Mouse (Mus musculus) forebrain, embryonic 13.5 days (tissue): Measurements from ENCODE around the gene Inca1. TPM values are rescaled to one million over a fixed set of nuclear protein-coding genes. Genes with fewer than 3 reads are reported as not detected.
A peak's percentile ranks its signal among the peaks of the same experiment; 100 is the strongest.

Experiments
- ATAC-seq: fragments of 200-750 bp; cut with Nextera tagmentation; 2 replicates; pipeline ENCODE4 v1.8.0; 2017
- H3K27ac ChIP-seq: fragments of 300-500 bp; sonication (generic); 2 replicates; pipeline ENCODE4 v1.5.1; 2015; ENCODE audit warnings: inconsistent platforms, mild to moderate bottlenecking, moderate library complexity
- H3K27me3 ChIP-seq: fragments of 300-500 bp; sonication (generic); 2 replicates; pipeline ENCODE4 v1.6.1; 2015; ENCODE audit warnings: mild to moderate bottlenecking, inconsistent platforms
- H3K36me3 ChIP-seq: fragments of 300-500 bp; sonication (generic); 2 replicates; pipeline ENCODE4 v1.6.1; 2015; ENCODE audit warnings: mild to moderate bottlenecking, inconsistent platforms; ENCODE audit not compliant: poor library complexity, severe bottlenecking
- H3K4me1 ChIP-seq: fragments of 300-500 bp; sonication (generic); 2 replicates; pipeline ENCODE4 v1.6.1; 2015; ENCODE audit warnings: inconsistent platforms
- H3K4me2 ChIP-seq: fragments of 300-500 bp; sonication (generic); 2 replicates; pipeline ENCODE4 v1.6.1; 2015; ENCODE audit warnings: inconsistent platforms, mild to moderate bottlenecking, moderate library complexity
- H3K4me3 ChIP-seq: fragments of 300-500 bp; sonication (generic); 2 replicates; pipeline ENCODE4 v1.5.1; 2015; ENCODE audit warnings: mild to moderate bottlenecking, inconsistent platforms
- H3K9ac ChIP-seq: fragments of 300-500 bp; sonication (generic); 2 replicates; pipeline ENCODE4 v1.6.1; 2015; ENCODE audit warnings: mild to moderate bottlenecking, inconsistent platforms
- H3K9me3 ChIP-seq: fragments of 300-500 bp; sonication (generic); replicated peaks from 2 replicates; pipeline ENCODE4 v1.6.1; 2016; ENCODE audit warnings: inconsistent platforms
- WGBS: fragments of 180-500 bp; shearing (Covaris S2); methylation state at CpG from one replicate; pipeline ENCODE4 v1.1.7; 2015; 5-methylcytosine and 5-hydroxymethylcytosine counted together
- polyA plus RNA-seq: library from polyadenylated mRNA; unstranded; fragments of >200 nt; fragmentation: Nextera tagmentation; extraction: Ambion mirVana; gene quantifications from 2 replicates; pipeline ENCODE4 v1.2.1, GENCODE M21; 2015

Inca1 gene
- polyA plus RNA-seq, 1 experiment from 2014 or later = 0.89 TPM

GRCm38 (mm10) chr11:70700613-70701012 is 658 bp upstream of the Inca1 start:
- 1% methylated on average over 34 of the region's 34 CpGs for WGBS
- Histone ChIP-seq H3K9ac (peak overlapping the region; percentile 90), H3K9me3 (no peaks in the 10 kb centered on the region), H3K4me1 (peaks cover 22% of the 10 kb centered on the region), H3K27me3 (no peaks in the 10 kb centered on the region), H3K4me3 (peak overlapping the region; percentile 93), H3K36me3 (peaks cover 25% of the 10 kb centered on the region), H3K4me2 (peak overlapping the region; percentile 91), H3K27ac (peak overlapping the region; percentile 69)
- peak; percentile 19; the same call in 1 of the 2 replicates for ATAC-seq

- H3K9ac ChIP-seq = no peak overlapping the region
- H3K4me2 ChIP-seq = no peak overlapping the region
- ATAC-seq = no peak
- peaks cover 10% of the 10 kb centered on the region; the same call in 1 of the 2 replicates for H3K36me3 ChIP-seq
- H3K9me3 ChIP-seq = no peaks in the 10 kb centered on the region
- WGBS = 69% methylated on average over 2 of the region's 2 CpGs
- peaks cover 22% of the 10 kb centered on the region for H3K4me1 ChIP-seq
- H3K4me3 ChIP-seq = no peak overlapping the region
- H3K27ac ChIP-seq = no peak overlapping the region
- no peaks in the 10 kb centered on the region for H3K27me3 ChIP-seq
Measured at GRCm38 (mm10) chr11:70699051-70699450, 904 bp downstream of the Inca1 start.

GRCm38 (mm10) chr11:70697376-70697775 is 2.6 kb downstream of the Inca1 start:
- Histone ChIP-seq H3K27me3 (no peaks in the 10 kb centered on the region), H3K27ac (no peak overlapping the region), H3K9me3 (no peaks in the 10 kb centered on the region), H3K4me1 (peaks cover 17% of the 10 kb centered on the region), H3K9ac (no peak overlapping the region), H3K4me3 (no peak overlapping the region), H3K36me3 (no peaks in the 10 kb centered on the region), H3K4me2 (no peak overlapping the region)
- 74% methylated on average over 3 of the region's 3 CpGs for WGBS
- no peak for ATAC-seq

GRCm38 (mm10) chr11:70693504-70693903 is 6.5 kb downstream of the Inca1 start:
- Histone ChIP-seq H3K27ac (no peak overlapping the region), H3K4me1 (peaks cover 5% of the 10 kb centered on the region), H3K9ac (no peak overlapping the region), H3K36me3 (no peaks in the 10 kb centered on the region), H3K9me3 (no peaks in the 10 kb centered on the region), H3K4me2 (no peak overlapping the region), H3K27me3 (no peaks in the 10 kb centered on the region), H3K4me3 (no peak overlapping the region)
- 69% methylated on average over 3 of the region's 3 CpGs for WGBS
- ATAC-seq = no peak

GRCm38 (mm10) chr11:70689578-70689977 is 10.4 kb downstream of the Inca1 start:
- peaks cover 9% of the 10 kb centered on the region for H3K36me3 ChIP-seq
- H3K9ac ChIP-seq = no peak overlapping the region
- no peaks in the 10 kb centered on the region for H3K27me3 ChIP-seq
- WGBS = 43% methylated on average over 4 of the region's 4 CpGs
- H3K4me2 ChIP-seq = no peak overlapping the region
- no peaks in the 10 kb centered on the region for H3K9me3 ChIP-seq
- ATAC-seq = no peak
- no peak overlapping the region for H3K4me3 ChIP-seq
- H3K27ac ChIP-seq = no peak overlapping the region
- peaks cover 26% of the 10 kb centered on the region for H3K4me1 ChIP-seq

- 20% methylated on average over 8 of the region's 8 CpGs for WGBS
- peak overlapping the region; percentile 85 for H3K27ac ChIP-seq
- peaks cover 18% of the 10 kb centered on the region for H3K36me3 ChIP-seq
- peak overlapping the region; percentile 89 for H3K4me3 ChIP-seq
- ATAC-seq = no peak
- no peaks in the 10 kb centered on the region for H3K27me3 ChIP-seq
- peak overlapping the region; percentile 91 for H3K9ac ChIP-seq
- H3K4me1 ChIP-seq = peaks cover 26% of the 10 kb centered on the region
- no peaks in the 10 kb centered on the region for H3K9me3 ChIP-seq
- peak overlapping the region; percentile 85 for H3K4me2 ChIP-seq
Measured at GRCm38 (mm10) chr11:70688372-70688771, 11.6 kb downstream of the Inca1 start.

GRCm38 (mm10) chr11:70687601-70688199 is 12.3 kb downstream of the Inca1 start, which contains the start of gene Camta2:
Camta2 (minus strand) TSS chr11:70688105.
- peak within 1 kb of the TSS; percentile 91 for H3K9ac ChIP-seq
- under 1% methylated on average over 47 of the region's 55 CpGs for WGBS
- peak; percentile 82 for ATAC-seq
- H3K4me1 ChIP-seq = peaks cover 29% of the 10 kb centered on the region
- peak within 1 kb of the TSS; percentile 89 for H3K4me3 ChIP-seq
- no peaks in the 10 kb centered on the region for H3K9me3 ChIP-seq
- peak within 1 kb of the TSS; percentile 85 for H3K4me2 ChIP-seq
- peaks cover 24% of the 10 kb centered on the region for H3K36me3 ChIP-seq
- peak within 1 kb of the TSS; percentile 85 for H3K27ac ChIP-seq
- no peaks in the 10 kb centered on the region for H3K27me3 ChIP-seq

GRCm38 (mm10) chr11:70686901-70687566 is 12.9 kb downstream of the Inca1 start:
- Histone ChIP-seq H3K9me3 (no peaks in the 10 kb centered on the region), H3K27me3 (no peaks in the 10 kb centered on the region), H3K27ac (peak overlapping the region; percentile 85), H3K4me1 (peaks cover 35% of the 10 kb centered on the region), H3K4me2 (peak overlapping the region; percentile 85), H3K4me3 (peak overlapping the region; percentile 89), H3K9ac (peak overlapping the region; percentile 91), H3K36me3 (peaks cover 26% of the 10 kb centered on the region)
- ATAC-seq = peak; percentile 73
- 5% methylated on average over 16 of the region's 16 CpGs for WGBS

GRCm38 (mm10) chr11:70683640-70684039 is 16.3 kb downstream of the Inca1 start:
- WGBS = 91% methylated on average over 5 of the region's 5 CpGs
- Histone ChIP-seq H3K4me2 (no peak overlapping the region), H3K27ac (no peak overlapping the region), H3K36me3 (peaks cover 53% of the 10 kb centered on the region), H3K9me3 (no peaks in the 10 kb centered on the region), H3K4me3 (no peak overlapping the region), H3K9ac (no peak overlapping the region), H3K27me3 (no peaks in the 10 kb centered on the region), H3K4me1 (peaks cover 37% of the 10 kb centered on the region)
- ATAC-seq = no peak

GRCm38 (mm10) chr11:70681897-70682581 is 17.9 kb downstream of the Inca1 start:
- Histone ChIP-seq H3K9ac (peak overlapping the region; percentile 43; the same call in 1 of the 2 replicates), H3K4me2 (peak overlapping the region; percentile 30), H3K27me3 (no peaks in the 10 kb centered on the region), H3K27ac (peak overlapping the region; percentile 62), H3K36me3 (peaks cover 63% of the 10 kb centered on the region), H3K4me1 (peaks cover 26% of the 10 kb centered on the region), H3K9me3 (no peaks in the 10 kb centered on the region), H3K4me3 (peak overlapping the region; percentile 12; the same call in 1 of the 2 replicates)
- peak; percentile 80 for ATAC-seq
- 8% methylated on average over 11 of the region's 11 CpGs for WGBS

- 0 out of 2 replicates have a peak overlapping the region, but pooled peaks have one; percentile 62 for H3K27ac ChIP-seq
- H3K4me3 ChIP-seq = no peak overlapping the region
- peaks cover 70% of the 10 kb centered on the region for H3K36me3 ChIP-seq
- no peaks in the 10 kb centered on the region for H3K27me3 ChIP-seq
- 0 out of 2 replicates have a peak, but pooled peaks have one; percentile 29 for ATAC-seq
- WGBS = 62% methylated on average over 12 of the region's 12 CpGs
- H3K4me1 ChIP-seq = peaks cover 18% of the 10 kb centered on the region
- H3K9me3 ChIP-seq = no peaks in the 10 kb centered on the region
- 0 out of 2 replicates have a peak overlapping the region, but pooled peaks have one; percentile 21 for H3K9ac ChIP-seq
- no peak overlapping the region for H3K4me2 ChIP-seq
Measured at GRCm38 (mm10) chr11:70681170-70681569, 18.8 kb downstream of the Inca1 start.

- Histone ChIP-seq H3K4me1 (peaks cover 15% of the 10 kb centered on the region), H3K9me3 (no peaks in the 10 kb centered on the region), H3K4me3 (no peak overlapping the region), H3K27ac (no peak overlapping the region), H3K9ac (no peak overlapping the region), H3K36me3 (peaks cover 76% of the 10 kb centered on the region), H3K4me2 (no peak overlapping the region), H3K27me3 (no peaks in the 10 kb centered on the region)
- 91% methylated on average over 8 of the region's 8 CpGs for WGBS
- no peak for ATAC-seq
Measured at GRCm38 (mm10) chr11:70679894-70680293, 20.1 kb downstream of the Inca1 start.
